Comparison of ENCODE assay signal across 10 mouse cellular contexts in the genomic region with DNA sequence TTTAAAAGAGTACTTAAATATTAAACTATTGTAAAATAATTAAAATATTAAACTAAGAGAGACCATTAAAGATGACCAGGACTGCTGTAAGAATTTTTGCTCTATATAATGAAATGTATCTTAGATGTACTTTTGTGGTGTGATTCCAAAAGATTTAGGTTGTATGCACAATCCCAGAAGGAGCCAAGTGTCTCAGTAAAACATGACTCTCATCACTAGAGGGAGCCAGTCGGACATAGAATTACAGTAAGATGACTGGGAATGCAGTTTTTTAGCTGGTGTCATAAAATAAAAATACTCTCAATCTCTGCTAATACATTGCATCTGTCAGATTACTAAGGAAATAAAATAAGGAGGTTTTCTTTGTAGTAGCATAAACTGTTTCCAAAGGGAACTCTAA.
DNase-seq lines count a peak whose midpoint lies in the region; ATAC-seq and TF ChIP-seq lines count a peak whose summit lies in the region.
"Had no signal": no experiment of that assay in that cellular context is flagged by ENCODE, and none has a peak within 500 bp of the region (broad histone marks: within the 10 kb centered on the region; RNA-seq: fewer than 3 reads in every experiment).

No protein-coding gene starts in this region.

- no peak for ATAC-seq in activated CD4-positive, CD25-positive, alpha-beta regulatory T cell, adult 4 months

- peak; percentile 3 to 7 for DNase-seq in cerebellum, postnatal 14 days
- no peak for DNase-seq in cerebellum, postnatal 4 days (ENCODE audit: low spot score in 2 of 2)
- DNase-seq in layer of hippocampus, adult 2 months (ENCODE audit: low spot score in 2 of 2): peak; percentile 19 to 51
- DNase-seq in layer of hippocampus, postnatal 36 days: no peak
- peak; percentile 66 for DNase-seq in brain, adult 2 months (ENCODE audit: low read depth, low spot score)
- peak; percentile 18 for DNase-seq in lung, postnatal 14 days
- DNase-seq in spleen, postnatal 14 days (ENCODE audit: low spot score in 2 of 2): no peak

- peak; percentile 80 for TF ChIP-seq CTCF in layer of hippocampus, adult 2 months (conservative IDR thresholded peaks at IDR 0.05)

- H3K27ac ChIP-seq in layer of hippocampus, adult 2 months: no peak overlapping the region
- H3K27ac ChIP-seq: embryonic facial prominence, embryonic 13.5 days; hindbrain, embryonic 15.5 days had no signal

- no peak overlapping the region for H3K4me3 ChIP-seq in layer of hippocampus, adult 2 months
- H3K4me3 ChIP-seq: embryonic facial prominence, embryonic 13.5 days; hindbrain, embryonic 15.5 days had no signal

Comparison
In these comparisons a context has a peak if more than half of its experiments do, and no peak if none do; other contexts are left out.
1. DNase-seq: peak in cerebellum, postnatal 14 days (2 of 2), layer of hippocampus, adult 2 months (2 of 2), brain, adult 2 months (single experiment) and lung, postnatal 14 days (single experiment); none in cerebellum, postnatal 4 days (0 of 2), layer of hippocampus, postnatal 36 days (0 of 2) and spleen, postnatal 14 days (0 of 2).